Mouse (Mus musculus) neural tube, embryonic 11.5 days (tissue): Measurements from ENCODE around the gene Pla2g3. TPM values are rescaled to one million over a fixed set of nuclear protein-coding genes. Genes with fewer than 3 reads are reported as not detected.

ENCODE experiments used
- ATAC-seq: fragments of 200-750 bp; cut with Nextera tagmentation; 2 replicates; pipeline ENCODE4 v1.8.0; 2017; ENCODE audit warnings: moderate number of reproducible peaks, mild to moderate bottlenecking, moderate TSS enrichment, moderate library complexity; ENCODE audit not compliant: insufficient read depth, low FRiP score, low TSS enrichment
- DNase-seq: peaks from one replicate; pipeline ENCODE4 v3.0.0-alpha.2; 2015; ENCODE audit warnings: low spot score
- H3K27ac ChIP-seq: fragments of 300-500 bp; sonication (generic); 2 replicates; pipeline ENCODE4 v1.5.1; 2014; ENCODE audit warnings: low read depth, mild to moderate bottlenecking, low read length
- H3K27me3 ChIP-seq: fragments of 300-500 bp; sonication (generic); 2 replicates; pipeline ENCODE4 v1.6.1; 2014; ENCODE audit warnings: mild to moderate bottlenecking, low read length, mixed read lengths; ENCODE audit not compliant: control insufficient read depth, insufficient read depth
- H3K36me3 ChIP-seq: fragments of 300-500 bp; sonication (generic); 2 replicates; pipeline ENCODE4 v1.6.1; 2014; ENCODE audit warnings: mild to moderate bottlenecking, low read length, moderate library complexity, mixed read lengths; ENCODE audit not compliant: control insufficient read depth, insufficient read depth
- H3K4me1 ChIP-seq: fragments of 300-500 bp; sonication (generic); 2 replicates; pipeline ENCODE4 v1.6.1; 2014; ENCODE audit warnings: low read length, mixed read lengths; ENCODE audit not compliant: control insufficient read depth, insufficient read depth
- H3K4me2 ChIP-seq: fragments of 300-500 bp; sonication (generic); 2 replicates; pipeline ENCODE4 v1.6.1; 2014; ENCODE audit warnings: low read depth, mild to moderate bottlenecking, moderate library complexity
- H3K4me3 ChIP-seq: fragments of 300-500 bp; sonication (generic); 2 replicates; pipeline ENCODE4 v1.5.1; 2014; ENCODE audit warnings: low read depth, low read length
- H3K9ac ChIP-seq: fragments of 300-500 bp; sonication (generic); 2 replicates; pipeline ENCODE4 v1.6.1; 2014; ENCODE audit warnings: mild to moderate bottlenecking, low read length
- H3K9me3 ChIP-seq: fragments of 300-500 bp; sonication (generic); 2 replicates; pipeline ENCODE4 v1.6.1; 2016; ENCODE audit warnings: low read length; ENCODE audit not compliant: control insufficient read depth
- WGBS: fragments of 180-500 bp; shearing (Covaris S2); extraction: QIAGEN DNeasy Blood & Tissue Kit; methylation state at CpG from one replicate; pipeline ENCODE4 v1.1.7; 2014; 5-methylcytosine and 5-hydroxymethylcytosine counted together
- polyA plus RNA-seq: library from polyadenylated mRNA; unstranded; fragments of >200 nt; fragmentation: Nextera tagmentation; extraction: Ambion mirVana; gene quantifications from 2 replicates; pipeline ENCODE4 v1.2.1, GENCODE M21; 2014

Pla2g3 gene
- polyA plus RNA-seq, 1 experiment from 2014 or later = 1.7 TPM

DNA sequence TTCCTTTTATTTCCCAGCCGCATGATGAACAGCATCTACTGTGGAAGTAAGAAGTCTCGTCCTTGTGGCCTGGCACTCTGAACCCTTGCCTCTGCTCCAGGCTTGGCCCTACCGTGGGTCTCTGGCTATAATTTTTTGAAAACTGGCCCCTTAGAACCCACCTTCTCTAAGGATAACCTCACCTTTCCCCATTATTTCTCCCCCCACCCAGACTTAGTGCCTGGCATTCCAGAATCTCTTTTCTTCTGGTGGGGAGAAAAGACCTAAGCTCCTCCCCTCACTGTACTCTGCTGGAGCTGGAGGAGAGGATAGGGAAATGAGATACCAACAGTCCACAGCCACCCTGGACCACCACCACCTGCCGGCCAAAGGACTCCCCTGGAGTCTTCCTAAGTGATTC, 27.1 kb downstream of the Pla2g3 start:
- ATAC-seq = no peak
- H3K9me3 ChIP-seq = no peaks in the 10 kb centered on the region
- 9% methylated on average over 4 of the region's 4 CpGs for WGBS
- peak overlapping the region; percentile 57 for H3K4me2 ChIP-seq
- H3K4me1 ChIP-seq = peaks cover 6% of the 10 kb centered on the region
- H3K4me3 ChIP-seq = peak overlapping the region; percentile 46
- no peak for DNase-seq
- peaks cover 15% of the 10 kb centered on the region for H3K27me3 ChIP-seq
- H3K9ac ChIP-seq = peak overlapping the region; percentile 54; the same call in 1 of the 2 replicates
- no peak overlapping the region for H3K27ac ChIP-seq
- H3K36me3 ChIP-seq = no peaks in the 10 kb centered on the region

DNA sequence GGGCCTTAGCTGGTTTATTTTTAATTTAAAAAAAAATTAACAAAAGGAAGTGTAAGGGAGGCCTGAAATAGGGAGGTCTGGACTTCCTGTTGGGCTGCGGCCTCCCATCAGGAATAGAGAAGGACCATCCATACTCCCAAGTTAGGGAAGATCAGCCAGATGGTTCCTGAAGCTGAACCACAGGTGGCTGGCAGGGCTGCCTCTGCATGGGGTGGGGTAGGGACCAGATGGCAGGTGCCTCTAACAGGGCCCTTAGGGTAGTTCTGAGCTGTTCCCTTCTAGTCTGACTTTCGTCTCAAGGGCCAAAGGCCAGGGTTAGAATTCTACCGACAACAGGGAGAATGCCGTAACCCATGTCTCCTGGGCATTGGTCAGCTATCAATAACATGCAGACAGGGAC, 27.6 kb downstream of the Pla2g3 start:
- no peak overlapping the region for H3K4me3 ChIP-seq
- H3K9me3 ChIP-seq = no peaks in the 10 kb centered on the region
- H3K9ac ChIP-seq = no peak overlapping the region
- DNase-seq (no peak), ATAC-seq (no peak)
- H3K27me3 ChIP-seq = peaks cover 15% of the 10 kb centered on the region
- H3K27ac ChIP-seq = no peak overlapping the region
- peaks cover 6% of the 10 kb centered on the region for H3K4me1 ChIP-seq
- WGBS = 72% methylated on average over 4 of the region's 4 CpGs
- H3K36me3 ChIP-seq = no peaks in the 10 kb centered on the region
- H3K4me2 ChIP-seq = peak overlapping the region; percentile 57

DNA sequence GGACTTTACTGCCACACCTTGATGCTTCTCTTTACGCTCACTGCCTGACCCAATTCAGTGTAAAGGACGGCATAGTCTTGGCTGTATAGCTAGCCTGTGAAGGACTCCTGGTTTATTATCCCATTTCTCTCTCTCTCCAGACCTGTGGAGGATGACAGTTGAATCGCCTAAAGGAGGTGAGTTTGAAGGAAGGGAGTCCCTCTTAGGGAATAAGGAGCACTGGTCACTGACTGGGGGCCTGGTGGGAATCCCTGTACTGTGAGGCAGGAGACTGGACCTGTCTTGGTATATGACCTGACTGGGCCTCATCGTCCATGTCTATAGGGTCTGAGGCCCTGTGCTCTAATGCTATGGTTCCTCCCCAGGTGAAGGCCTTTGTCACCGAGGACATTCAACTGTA, 28.0 kb downstream of the Pla2g3 start:
- no peak overlapping the region for H3K4me2 ChIP-seq
- no peak for DNase-seq
- peaks cover 15% of the 10 kb centered on the region for H3K27me3 ChIP-seq
- H3K9me3 ChIP-seq = no peaks in the 10 kb centered on the region
- H3K4me3 ChIP-seq = no peak overlapping the region
- H3K36me3 ChIP-seq = no peaks in the 10 kb centered on the region
- H3K4me1 ChIP-seq = peaks cover 6% of the 10 kb centered on the region
- 84% methylated on average over 5 of the region's 5 CpGs for WGBS
- H3K9ac ChIP-seq = no peak overlapping the region
- no peak overlapping the region for H3K27ac ChIP-seq
- no peak for ATAC-seq

DNA sequence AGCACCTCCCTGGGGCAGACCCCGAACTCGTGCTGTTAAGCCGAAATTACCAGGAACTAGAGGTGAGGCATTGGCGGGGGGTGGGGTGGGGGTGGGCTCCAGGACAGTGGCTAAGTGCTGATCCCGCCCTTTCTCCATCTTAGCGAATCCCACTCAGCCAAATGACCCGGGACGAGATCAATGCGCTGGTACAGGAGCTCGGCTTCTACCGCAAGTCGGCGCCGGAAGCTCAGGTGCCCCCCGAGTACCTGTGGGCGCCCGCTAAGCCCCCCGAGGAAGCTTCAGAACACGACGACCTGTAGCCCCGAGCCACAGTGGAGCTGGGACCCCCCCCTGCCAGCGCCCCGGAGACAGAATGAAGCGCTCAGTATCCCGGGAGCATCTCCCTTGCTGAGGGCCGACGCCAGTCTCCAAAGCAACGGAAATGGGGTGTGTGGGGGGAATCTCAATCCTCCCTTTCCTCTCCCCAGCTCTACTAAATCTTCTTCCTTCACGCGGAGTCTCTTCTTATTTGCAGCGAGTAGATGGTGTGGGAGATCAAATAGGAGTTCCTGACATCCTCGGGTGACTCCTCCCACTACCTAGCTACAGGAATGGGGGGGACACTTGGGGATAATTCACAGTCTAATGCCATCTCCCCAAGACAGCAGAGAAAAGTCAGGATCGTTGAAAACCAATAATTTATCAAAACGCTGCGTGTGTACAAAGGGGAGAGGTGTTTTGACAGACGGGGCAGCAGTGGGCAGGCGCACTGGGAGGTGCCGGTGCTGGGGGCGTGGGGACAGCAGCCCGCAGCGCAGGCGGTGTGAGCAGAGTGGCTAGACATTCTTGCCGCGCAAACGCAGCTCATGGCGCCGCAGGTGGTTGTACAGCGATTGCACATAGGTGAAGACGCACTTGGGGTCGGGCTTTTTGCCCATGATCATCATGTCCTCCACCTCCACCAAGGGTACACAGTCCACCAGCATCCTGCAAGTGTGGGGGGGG, 29.1 kb downstream of the Pla2g3 start:
- H3K36me3 ChIP-seq = no peaks in the 10 kb centered on the region; the same call in 1 of the 2 replicates
- peak overlapping the region; percentile 8; the same call in 1 of the 2 replicates for H3K9ac ChIP-seq
- H3K27ac ChIP-seq = no peak overlapping the region
- H3K27me3 ChIP-seq = peaks cover 15% of the 10 kb centered on the region
- ATAC-seq (peak; percentile 38; the same call in 1 of the 2 replicates), DNase-seq (peak; percentile 53)
- peak overlapping the region; percentile 47 for H3K4me2 ChIP-seq
- H3K9me3 ChIP-seq = no peaks in the 10 kb centered on the region
- peaks cover 6% of the 10 kb centered on the region for H3K4me1 ChIP-seq
- peak overlapping the region; percentile 19 for H3K4me3 ChIP-seq
- 2% methylated on average over 50 of the region's 50 CpGs for WGBS

DNA sequence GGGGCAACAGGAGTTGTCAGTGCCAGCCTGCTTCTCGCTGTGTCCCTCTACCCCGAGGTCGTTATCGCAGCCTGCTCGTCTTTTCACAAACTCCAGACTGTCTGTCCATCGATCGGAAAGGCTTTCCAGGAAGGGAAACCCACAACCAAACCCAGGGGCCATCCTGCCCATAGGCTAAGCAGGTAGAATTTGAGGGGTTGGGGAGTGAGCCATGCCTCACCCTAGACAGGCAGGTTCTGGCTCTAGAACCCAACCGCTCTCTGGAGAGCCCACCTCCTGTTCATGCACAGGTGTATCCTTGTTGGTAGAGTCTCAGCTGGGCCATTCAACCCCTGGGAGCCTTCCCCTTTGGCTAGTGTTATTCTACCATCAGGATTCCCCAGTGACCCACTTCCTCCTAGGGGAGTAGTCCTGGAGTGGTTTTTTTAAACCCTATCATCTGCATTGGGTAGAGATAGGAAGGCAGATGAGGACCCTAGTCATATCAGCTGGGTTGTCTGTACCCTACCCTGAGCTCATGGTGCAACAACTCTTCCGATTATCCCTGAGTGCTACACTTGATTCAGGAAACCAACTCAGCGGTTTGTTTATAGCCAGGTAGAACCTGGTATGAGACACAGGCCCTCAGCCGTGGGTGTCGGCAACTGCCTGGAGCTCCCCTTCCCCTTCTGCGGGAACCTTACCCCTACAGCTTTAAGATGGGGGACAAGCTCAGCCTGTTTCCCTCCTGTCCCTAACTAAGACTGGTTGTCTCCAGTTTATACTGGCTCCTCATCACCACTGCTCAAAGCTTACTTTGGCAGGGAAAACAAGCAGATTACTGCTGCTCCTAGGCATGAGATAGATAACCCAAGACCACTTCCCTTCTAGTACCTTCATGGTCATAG, 30.0 kb downstream of the Pla2g3 start:
- 63% methylated on average over 13 of the region's 13 CpGs for WGBS
- H3K27me3 ChIP-seq = peaks cover 15% of the 10 kb centered on the region

DNA sequence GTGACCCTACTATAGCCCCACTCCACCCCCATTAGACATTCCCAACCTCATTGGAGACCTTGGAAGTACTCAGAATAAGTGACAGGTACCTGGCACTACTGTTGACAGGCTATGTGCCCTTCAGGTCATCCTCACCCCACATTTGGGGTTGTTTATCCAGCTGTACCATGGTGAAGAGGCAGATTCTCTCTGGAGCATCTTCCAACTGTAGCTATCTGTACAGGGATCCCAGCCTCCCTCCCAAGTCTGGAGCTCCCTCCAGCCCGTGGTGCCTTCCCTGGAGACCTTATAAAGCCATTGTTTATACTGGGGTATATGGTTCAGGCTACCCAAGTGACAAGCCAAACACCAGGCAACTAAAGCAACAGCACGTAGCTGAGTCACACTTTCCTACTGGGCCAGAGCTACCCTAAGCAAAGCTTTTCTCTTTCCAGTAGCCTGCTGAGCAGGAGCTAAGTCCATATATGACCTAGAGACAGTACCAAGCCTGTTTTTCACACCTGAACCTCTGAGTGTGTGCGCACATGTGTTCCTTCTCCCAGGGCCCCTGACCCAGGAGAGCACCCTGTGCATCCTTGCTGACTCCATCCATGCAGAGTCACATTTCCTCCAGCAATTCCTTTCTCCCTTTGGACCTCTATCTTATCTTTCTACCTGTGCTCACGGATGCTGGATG, 31.1 kb downstream of the Pla2g3 start:
- Histone ChIP-seq H3K4me1 (peaks cover 4% of the 10 kb centered on the region), H3K27ac (no peak overlapping the region), H3K4me3 (no peak overlapping the region), H3K27me3 (peaks cover 15% of the 10 kb centered on the region), H3K9me3 (no peaks in the 10 kb centered on the region), H3K36me3 (peaks cover 3% of the 10 kb centered on the region; the same call in 1 of the 2 replicates), H3K4me2 (no peak overlapping the region), H3K9ac (no peak overlapping the region)
- 71% methylated on average over 4 of the region's 4 CpGs for WGBS
- no peak for DNase-seq
- no peak for ATAC-seq

More for the DNA sequence above, 30.0 kb downstream of the Pla2g3 start:
- Histone ChIP-seq H3K36me3 (peaks cover 3% of the 10 kb centered on the region; the same call in 1 of the 2 replicates), H3K4me3 (peak overlapping the region; percentile 19), H3K9me3 (no peaks in the 10 kb centered on the region), H3K4me2 (peak overlapping the region; percentile 47), H3K9ac (no peak overlapping the region), H3K4me1 (peaks cover 6% of the 10 kb centered on the region), H3K27ac (no peak overlapping the region)
- no peak for ATAC-seq
- no peak for DNase-seq

DNA sequence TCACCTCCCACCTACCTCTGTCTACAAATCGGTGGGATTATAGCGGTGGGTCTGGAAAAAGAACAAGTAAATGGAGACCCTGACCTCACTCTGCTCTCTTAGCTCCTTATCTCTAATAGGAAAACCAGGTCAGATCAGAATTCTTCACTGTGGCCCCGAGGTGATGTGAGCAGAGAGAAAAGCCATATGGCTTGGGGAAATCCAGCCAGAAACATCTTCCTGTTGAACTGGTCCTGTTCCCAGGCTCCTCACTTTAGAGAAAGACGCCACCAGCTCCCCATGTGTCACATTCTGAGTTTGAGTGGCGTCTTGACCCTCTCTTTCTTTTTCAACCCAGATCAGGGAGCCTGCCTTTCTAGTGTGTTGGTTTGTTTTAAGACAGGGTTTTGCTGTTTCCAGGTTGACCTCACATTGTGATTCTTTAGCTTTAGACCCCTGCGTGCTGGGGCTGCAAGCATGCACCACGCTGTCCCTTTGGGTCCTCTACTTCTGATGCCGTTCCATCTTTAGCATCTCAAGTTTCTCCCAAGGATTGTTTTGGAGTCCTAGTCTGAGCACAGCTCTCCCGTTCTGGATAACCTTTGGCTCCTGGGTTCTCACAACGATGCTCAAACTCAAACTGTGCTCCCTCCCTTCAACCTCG, 31.8 kb downstream of the Pla2g3 start:
- no peak overlapping the region for H3K4me3 ChIP-seq
- 83% methylated on average over 11 of the region's 11 CpGs for WGBS
- DNase-seq = no peak
- H3K27ac ChIP-seq = no peak overlapping the region
- H3K4me2 ChIP-seq = no peak overlapping the region
- peaks cover 3% of the 10 kb centered on the region for H3K4me1 ChIP-seq
- peaks cover 3% of the 10 kb centered on the region; the same call in 1 of the 2 replicates for H3K36me3 ChIP-seq
- no peaks in the 10 kb centered on the region for H3K9me3 ChIP-seq
- ATAC-seq = no peak
- no peak overlapping the region for H3K9ac ChIP-seq
- H3K27me3 ChIP-seq = peaks cover 15% of the 10 kb centered on the region

DNA sequence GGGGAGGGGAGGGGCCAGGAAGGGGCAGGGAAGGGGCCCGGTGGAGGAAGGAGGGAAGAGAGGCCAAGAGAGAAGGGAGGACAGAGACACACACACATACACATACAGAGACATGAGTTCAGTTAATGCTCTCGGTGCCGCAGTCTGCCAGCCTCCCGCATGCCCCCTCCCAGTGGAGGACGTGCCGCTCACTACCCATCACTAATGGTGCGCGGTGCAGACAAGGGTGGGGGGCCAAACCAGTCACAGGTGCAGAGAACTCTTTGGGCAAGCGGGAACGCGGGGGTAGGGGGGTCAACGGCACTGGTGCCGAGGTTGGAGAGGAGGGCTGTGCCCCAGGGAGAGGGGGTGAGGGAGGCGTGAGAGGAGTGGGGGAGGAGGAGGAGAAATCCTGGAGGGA, 32.8 kb downstream of the Pla2g3 start:
- no peak overlapping the region for H3K9ac ChIP-seq
- DNase-seq = no peak
- ATAC-seq = no peak
- H3K4me1 ChIP-seq = peaks cover 3% of the 10 kb centered on the region
- no peaks in the 10 kb centered on the region for H3K9me3 ChIP-seq
- peaks cover 9% of the 10 kb centered on the region for H3K27me3 ChIP-seq
- no peak overlapping the region for H3K4me2 ChIP-seq
- H3K36me3 ChIP-seq = peaks cover 4% of the 10 kb centered on the region; the same call in 1 of the 2 replicates
- 80% methylated on average over 14 of the region's 14 CpGs for WGBS
- no peak overlapping the region for H3K27ac ChIP-seq
- H3K4me3 ChIP-seq = no peak overlapping the region
